Mouse (Mus musculus): Measurements from ENCODE around the gene Lrrc15.
A peak's percentile ranks its signal among the peaks of the same experiment; 100 is the strongest.

The Lrrc15 gene

GRCm38 (mm10) chr16:30275558-30276340, 7.3 kb downstream of the Lrrc15 start:
- DNase-seq = peak; percentile 47

GRCm38 (mm10) chr16:30273065-30273464, 10.0 kb downstream of the Lrrc15 start:
- DNase-seq = no peak

- no peak for DNase-seq
Observed at GRCm38 (mm10) chr16:30271941-30272595, 11.0 kb downstream of the Lrrc15 start.

- DNase-seq = no peak
Observed at GRCm38 (mm10) chr16:30271223-30271761, 11.8 kb downstream of the Lrrc15 start.

- no peak for DNase-seq
Observed at GRCm38 (mm10) chr16:30267359-30267758, 15.7 kb downstream of the Lrrc15 start, which contains the start of gene Cpn2. Gene Cpn2, minus strand, starts transcription at chr16:30267499.

GRCm38 (mm10) chr16:30266561-30266960, 16.5 kb downstream of the Lrrc15 start:
- no peak for DNase-seq

GRCm38 (mm10) chr16:30265611-30266010, 17.4 kb downstream of the Lrrc15 start:
- DNase-seq = no peak

- DNase-seq = no peak
Observed at GRCm38 (mm10) chr16:30263156-30263555, 19.9 kb downstream of the Lrrc15 start.

GRCm38 (mm10) chr16:30262664-30263063, 20.4 kb downstream of the Lrrc15 start:
- DNase-seq = peak; percentile 79

GRCm38 (mm10) chr16:30262157-30262556, 20.9 kb downstream of the Lrrc15 start:
- no peak for DNase-seq

- no peak for DNase-seq
Observed at GRCm38 (mm10) chr16:30261341-30261740, 21.7 kb downstream of the Lrrc15 start.

GRCm38 (mm10) chr16:30260012-30260635, 22.9 kb downstream of the Lrrc15 start:
- DNase-seq = no peak

- no peak for DNase-seq
Observed at GRCm38 (mm10) chr16:30259444-30259843, 23.6 kb downstream of the Lrrc15 start.

- DNase-seq = no peak
Observed at GRCm38 (mm10) chr16:30258441-30258840, 24.6 kb downstream of the Lrrc15 start.

GRCm38 (mm10) chr16:30257718-30258117, 25.3 kb downstream of the Lrrc15 start:
- no peak for DNase-seq

GRCm38 (mm10) chr16:30255061-30255460, 28.0 kb downstream of the Lrrc15 start:
- DNase-seq = no peak

GRCm38 (mm10) chr16:30253900-30254299, 29.2 kb downstream of the Lrrc15 start:
- no peak for DNase-seq

GRCm38 (mm10) chr16:30253374-30253773, 29.7 kb downstream of the Lrrc15 start:
- no peak for DNase-seq

- peak; percentile 87 for DNase-seq
Observed at GRCm38 (mm10) chr16:30252003-30252418, 31.0 kb downstream of the Lrrc15 start.

- no peak for DNase-seq
Observed at GRCm38 (mm10) chr16:30244037-30244700, 38.9 kb downstream of the Lrrc15 start.

- DNase-seq = no peak
Observed at GRCm38 (mm10) chr16:30241623-30242022, 41.4 kb downstream of the Lrrc15 start.

- DNase-seq = no peak
Observed at GRCm38 (mm10) chr16:30238791-30239190, 44.3 kb downstream of the Lrrc15 start.

Data from lung, postnatal 10 days (tissue).